Mouse (Mus musculus) adrenal gland, postnatal 10 days (tissue): ENCODE results near the gene Git2. TPM values are rescaled to one million over a fixed set of nuclear protein-coding genes. Genes with fewer than 3 reads are reported as not detected.

Source experiments
- DNase-seq: peaks from one replicate; pipeline ENCODE4 v3.0.0; 2021; ENCODE audit warnings: mixed read lengths
- total RNA-seq, 2 experiments: library from RNA; stranded (reverse); gene quantifications; 2 replicates each; pipeline ENCODE4 v1.2.3; 2021

Gene Git2
- total RNA-seq, 2 experiments from 2014 or later, result 45.3 to 63.5 TPM

- DNase-seq, result no peak
Observed at GRCm38 (mm10) chr5:114720784-114721183, 54.5 kb downstream of the Git2 start.

- DNase-seq, result no peak
Observed at GRCm38 (mm10) chr5:114719928-114720270, 55.4 kb downstream of the Git2 start.

GRCm38 (mm10) chr5:114719003-114719927, 56.1 kb downstream of the Git2 start:
- DNase-seq, result peak; percentile 40

- DNase-seq, result no peak
Observed at GRCm38 (mm10) chr5:114718483-114718882, 56.8 kb downstream of the Git2 start.

- DNase-seq, result no peak
Observed at GRCm38 (mm10) chr5:114717937-114718336, 57.4 kb downstream of the Git2 start.

GRCm38 (mm10) chr5:114717292-114717691, 58.0 kb downstream of the Git2 start:
- no peak for DNase-seq

- DNase-seq, result no peak
Observed at GRCm38 (mm10) chr5:114714551-114714950, 60.8 kb downstream of the Git2 start.

GRCm38 (mm10) chr5:114709357-114709756, 66.0 kb downstream of the Git2 start:
- DNase-seq, result no peak

- no peak for DNase-seq
Observed at GRCm38 (mm10) chr5:114708491-114708890, 66.8 kb downstream of the Git2 start.

GRCm38 (mm10) chr5:114707265-114708068, 67.8 kb downstream of the Git2 start, which contains the start of gene Tchp:
TSS of gene Tchp (plus strand) at chr5:114707760.
- peak; percentile 97 for DNase-seq

GRCm38 (mm10) chr5:114702403-114703392, 72.6 kb downstream of the Git2 start:
- peak; percentile 36 for DNase-seq

GRCm38 (mm10) chr5:114699015-114699414, 76.3 kb downstream of the Git2 start:
- no peak for DNase-seq

- DNase-seq, result peak; percentile 71
Observed at GRCm38 (mm10) chr5:114698044-114698746, 77.1 kb downstream of the Git2 start.

- no peak for DNase-seq
Observed at GRCm38 (mm10) chr5:114696939-114697338, 78.4 kb downstream of the Git2 start.

GRCm38 (mm10) chr5:114695775-114696174, 79.5 kb downstream of the Git2 start:
- DNase-seq, result no peak

GRCm38 (mm10) chr5:114690633-114691567, 84.4 kb downstream of the Git2 start, which contains the start of gene Gltp:
TSS of gene Gltp (minus strand) at chr5:114690984.
- peak; percentile 94 for DNase-seq

- DNase-seq, result peak; percentile 44
Observed at GRCm38 (mm10) chr5:114689700-114690366, 85.5 kb downstream of the Git2 start.

- no peak for DNase-seq
Observed at GRCm38 (mm10) chr5:114688703-114689102, 86.6 kb downstream of the Git2 start.

GRCm38 (mm10) chr5:114687901-114688300, 87.4 kb downstream of the Git2 start:
- DNase-seq, result no peak
